Mouse (Mus musculus): ENCODE measurements around the gene Cd300e. TPM values are rescaled to one million over a fixed set of nuclear protein-coding genes. Genes with fewer than 3 reads are reported as not detected.

Gene Cd300e
- total RNA-seq (2023; ENCODE audit: inconsistent age), result 0.39 to 1.3 TPM (median 1.2 TPM) in 4 replicates

GRCm38 (mm10) chr11:115062077-115062476 is at the start of gene Cd300e:
Cd300e (minus strand) TSS chr11:115062177.

GRCm38 (mm10) chr11:115091362-115091901 is 29.5 kb upstream of the Cd300e start, which contains the start of gene Rab37:
Rab37 (plus strand) TSS chr11:115091431.

GRCm38 (mm10) chr11:115048259-115048658 is 13.7 kb downstream of the Cd300e start, which contains the start of gene Cd300ld3:
Cd300ld3 (minus strand) TSS chr11:115048409.

GRCm38 (mm10) chr11:115037669-115038068 is 24.3 kb downstream of the Cd300e start, which contains the start of gene Cd300ld5:
Cd300ld5 (minus strand) TSS chr11:115037769.

GRCm38 (mm10) chr11:115026912-115027311 is 35.1 kb downstream of the Cd300e start, which contains the start of gene Cd300ld4:
Cd300ld4 (minus strand) TSS chr11:115027012.

GRCm38 (mm10) chr11:115016093-115016492 is 45.9 kb downstream of the Cd300e start, which contains the start of gene Cd300ld2:
Cd300ld2 (minus strand) TSS chr11:115016193.

Other genes starting within 250 kb of the Cd300e start
- 0.16 TPM in 1 of 4 replicates, not detected in the others for gene Gprc5c, start 211.0 kb downstream of the Cd300e start, total RNA-seq (2023; ENCODE audit: inconsistent age)
- gene Cd300a, start 172.1 kb downstream of the Cd300e start, total RNA-seq (2023; ENCODE audit: inconsistent age), result 0.71 to 1.3 TPM (median 0.95 TPM) in 4 replicates
- 0.26 to 1.3 TPM in 2 of 4 replicates, not detected in the others for gene Cd300lb, start 127.8 kb downstream of the Cd300e start, total RNA-seq (2023; ENCODE audit: inconsistent age)
- not detected in 4 replicates for gene Cd300c, start 93.0 kb downstream of the Cd300e start, total RNA-seq (2023; ENCODE audit: inconsistent age)
- 0.51 to 1.00 TPM (median 0.70 TPM) in 4 replicates for gene Cd300ld, start 72.3 kb downstream of the Cd300e start, total RNA-seq (2023; ENCODE audit: inconsistent age)
- 0.60 to 2.1 TPM (median 1.6 TPM) in 4 replicates for gene Cd300c2, start 60.3 kb downstream of the Cd300e start, total RNA-seq (2023; ENCODE audit: inconsistent age)
- gene Cd300ld2, start 46.0 kb downstream of the Cd300e start, total RNA-seq (2023; ENCODE audit: inconsistent age), result not detected in 4 replicates
- gene Cd300ld4, start 35.2 kb downstream of the Cd300e start, total RNA-seq (2023; ENCODE audit: inconsistent age), result not detected in 4 replicates
- 0.90 to 1.1 TPM (median 0.95 TPM) in 4 replicates for gene Cd300ld5, start 24.4 kb downstream of the Cd300e start, total RNA-seq (2023; ENCODE audit: inconsistent age)
- 0.90 to 1.1 TPM (median 0.96 TPM) in 4 replicates for gene Cd300ld3, start 13.8 kb downstream of the Cd300e start, total RNA-seq (2023; ENCODE audit: inconsistent age)
- 4.1 to 6.9 TPM (median 4.9 TPM) in 4 replicates for gene Rab37, start 29.3 kb upstream of the Cd300e start, total RNA-seq (2023; ENCODE audit: inconsistent age)
- 9.7 to 14.3 TPM (median 10.3 TPM) in 4 replicates for gene Cd300lf, start 71.8 kb upstream of the Cd300e start, total RNA-seq (2023; ENCODE audit: inconsistent age)
- 73.9 to 83.7 TPM (median 79.0 TPM) in 4 replicates for gene Slc9a3r1, start 101.2 kb upstream of the Cd300e start, total RNA-seq (2023; ENCODE audit: inconsistent age)
- 14.8 to 19.6 TPM (median 16.6 TPM) in 4 replicates for gene Tmem104, start 125.3 kb upstream of the Cd300e start, total RNA-seq (2023; ENCODE audit: inconsistent age)
- 15.6 to 30.2 TPM (median 19.0 TPM) in 4 replicates for gene Nat9, start 125.7 kb upstream of the Cd300e start, total RNA-seq (2023; ENCODE audit: inconsistent age)
- not detected in 4 replicates for gene Grin2c, start 205.1 kb upstream of the Cd300e start, total RNA-seq (2023; ENCODE audit: inconsistent age)
- 18.4 to 21.9 TPM (median 20.6 TPM) in 4 replicates for gene Fdxr, start 214.9 kb upstream of the Cd300e start, total RNA-seq (2023; ENCODE audit: inconsistent age)
- 0.19 TPM in 1 of 4 replicates, not detected in the others for gene Fads6, start 235.5 kb upstream of the Cd300e start, total RNA-seq (2023; ENCODE audit: inconsistent age)
- gene Otop2, start 245.0 kb upstream of the Cd300e start, total RNA-seq (2023; ENCODE audit: inconsistent age), result not detected in 4 replicates

Data from B cell, adult (primary cell).